9 mouse cellular contexts compared by ENCODE assay signal in genomic region chr5:73006784-73007581, GRCm38 (mm10). TPM values are rescaled to one million over a fixed set of nuclear protein-coding genes. Genes with fewer than 3 reads are reported as not detected.
A peak's percentile ranks its signal among the peaks of the same experiment; 100 is the strongest.
DNase-seq lines count a peak whose midpoint lies in the region; ATAC-seq and TF ChIP-seq lines count a peak whose summit lies in the region.
"Had no signal": no experiment of that assay in that cellular context is flagged by ENCODE, and none has a peak within 500 bp of the region (broad histone marks: within the 10 kb centered on the region; RNA-seq: fewer than 3 reads in every experiment).

Gene Slc10a4 (plus strand): TSS chr5:73006883.

- no peak for TF ChIP-seq POLR2A in ES-Bruce4 (IDR thresholded peaks at IDR 0.05; ENCODE audit: insufficient read depth, low read length)

- no peak for TF ChIP-seq EP300 in ES-Bruce4 (IDR thresholded peaks at IDR 0.05; ENCODE audit: insufficient read depth, low read depth, low read length)

- H3K9me3 ChIP-seq in ES-Bruce4 (replicated peaks; ENCODE audit: control insufficient read depth, insufficient read depth, low read length, poor library complexity, severe bottlenecking), result no peaks in the 10 kb centered on the region
- H3K9me3 ChIP-seq in embryonic facial prominence, embryonic 15.5 days (replicated peaks), result no peaks in the 10 kb centered on the region
- no peaks in the 10 kb centered on the region for H3K9me3 ChIP-seq in hindbrain, postnatal 0 days (ENCODE audit: low read length)
- H3K9me3 ChIP-seq in lung, embryonic 16.5 days (ENCODE audit: control insufficient read depth, low read length), result no peaks in the 10 kb centered on the region
- no peaks in the 10 kb centered on the region for H3K9me3 ChIP-seq in stomach, embryonic 14.5 days (ENCODE audit: control insufficient read depth, low read depth, low read length)

- ATAC-seq in embryonic facial prominence, embryonic 15.5 days (ENCODE audit: insufficient number of reproducible peaks, low FRiP score, low TSS enrichment, low read depth), result peak; percentile 75; the same call in 1 of the 2 replicates
- ATAC-seq in hindbrain, postnatal 0 days, result peak; percentile 80
- ATAC-seq in lung, embryonic 16.5 days (ENCODE audit: low read depth), result peak; percentile 82
- ATAC-seq in stomach, embryonic 14.5 days (ENCODE audit: insufficient number of reproducible peaks, insufficient read depth, low FRiP score, low read depth), result peak; percentile 65; the same call in 1 of the 2 replicates

- peak; percentile 47 for DNase-seq in gastrocnemius, adult 2 months
- no peak for DNase-seq in gastrocnemius, postnatal 36 days
- peak; percentile 21 for DNase-seq in hindbrain, postnatal 0 days (ENCODE audit: low spot score)
- no peak for DNase-seq in thymus, postnatal 10 days (ENCODE audit: low spot score in 2 of 2)

- H3K4me1 ChIP-seq in ES-Bruce4 (ENCODE audit: control insufficient read depth, insufficient read depth, low read length), result no peaks in the 10 kb centered on the region
- H3K4me1 ChIP-seq in embryonic facial prominence, embryonic 15.5 days, result peaks cover 9% of the 10 kb centered on the region
- no peaks in the 10 kb centered on the region for H3K4me1 ChIP-seq in hindbrain, postnatal 0 days (ENCODE audit: insufficient read depth, low read length)
- no peaks in the 10 kb centered on the region; the same call in 1 of the 2 replicates for H3K4me1 ChIP-seq in lung, embryonic 16.5 days (replicated peaks; ENCODE audit: control insufficient read depth, insufficient read depth, low read length)
- no peaks in the 10 kb centered on the region for H3K4me1 ChIP-seq in stomach, embryonic 14.5 days (ENCODE audit: control insufficient read depth, insufficient read depth, low read length)

- peak within 1 kb of the TSS; percentile 67 for H3K4me3 ChIP-seq in gastrocnemius, adult 2 months
- peak within 1 kb of the TSS; percentile 61 for H3K4me3 ChIP-seq in ES-Bruce4 (ENCODE audit: low read depth, low read length)
- H3K4me3 ChIP-seq in embryonic facial prominence, embryonic 15.5 days (replicated peaks), result peak within 1 kb of the TSS; percentile 44
- H3K4me3 ChIP-seq in hindbrain, postnatal 0 days (ENCODE audit: low read length), result peak within 1 kb of the TSS; percentile 39
- H3K4me3 ChIP-seq in lung, embryonic 16.5 days (ENCODE audit: low read length), result peak within 1 kb of the TSS; percentile 45
- H3K4me3 ChIP-seq in stomach, embryonic 14.5 days (ENCODE audit: low read depth, low read length), result peak within 1 kb of the TSS; percentile 35

- no peak for TF ChIP-seq CTCF in gastrocnemius, adult 2 months (IDR thresholded peaks at IDR 0.05)
- TF ChIP-seq CTCF in ES-Bruce4 (IDR thresholded peaks at IDR 0.05; ENCODE audit: low read depth, low read length), result no peak
- no peak for TF ChIP-seq CTCF in hindbrain, postnatal 0 days (IDR thresholded peaks at IDR 0.05; ENCODE audit: low read depth)

- peaks cover 6% of the 10 kb centered on the region for H3K27me3 ChIP-seq in ES-Bruce4 (ENCODE audit: control insufficient read depth, insufficient read depth, low read length, poor library complexity, severe bottlenecking)
- peaks cover 28% of the 10 kb centered on the region for H3K27me3 ChIP-seq in embryonic facial prominence, embryonic 15.5 days
- no peaks in the 10 kb centered on the region for H3K27me3 ChIP-seq in hindbrain, postnatal 0 days (ENCODE audit: insufficient read depth, low read length)
- peaks cover 28% of the 10 kb centered on the region for H3K27me3 ChIP-seq in lung, embryonic 16.5 days (ENCODE audit: control insufficient read depth, insufficient read depth, low read depth, low read length)
- H3K27me3 ChIP-seq in stomach, embryonic 14.5 days (ENCODE audit: control insufficient read depth, insufficient read depth, low read length), result peaks cover 13% of the 10 kb centered on the region; the same call in 1 of the 2 replicates

- peak within 1 kb of the TSS; percentile 81 for H3K4me2 ChIP-seq in embryonic facial prominence, embryonic 15.5 days (replicated peaks)
- peak within 1 kb of the TSS; percentile 58 for H3K4me2 ChIP-seq in hindbrain, postnatal 0 days (ENCODE audit: low read depth, low read length)
- peak within 1 kb of the TSS; percentile 63 for H3K4me2 ChIP-seq in lung, embryonic 16.5 days (ENCODE audit: low read depth, low read length)
- H3K4me2 ChIP-seq in stomach, embryonic 14.5 days (replicated peaks; ENCODE audit: low read depth, low read length), result peak within 1 kb of the TSS; percentile 60

- WGBS in embryonic facial prominence, embryonic 15.5 days, result 5% methylated on average over 65 of the region's 65 CpGs
- 7% methylated on average over 65 of the region's 65 CpGs for WGBS in hindbrain, postnatal 0 days
- 9% methylated on average over 65 of the region's 65 CpGs for WGBS in lung, embryonic 16.5 days
- whole genome bisulfite sequencing in stomach, embryonic 14.5 days, result 10% methylated on average over 64 of the region's 65 CpGs

- no peak within 1 kb of the TSS for H3K9ac ChIP-seq in ES-Bruce4 (ENCODE audit: low read depth, poor library complexity, severe bottlenecking)
- no peak within 1 kb of the TSS for H3K9ac ChIP-seq in embryonic facial prominence, embryonic 15.5 days
- H3K9ac ChIP-seq in hindbrain, postnatal 0 days (replicated peaks; ENCODE audit: low read length), result peak within 1 kb of the TSS; percentile 35; the same call in 1 of the 2 replicates
- peak within 1 kb of the TSS; percentile 17; the same call in 1 of the 2 replicates for H3K9ac ChIP-seq in lung, embryonic 16.5 days (ENCODE audit: low read length)
- no peak within 1 kb of the TSS for H3K9ac ChIP-seq in stomach, embryonic 14.5 days (replicated peaks; ENCODE audit: low read depth, low read length)

- intact Hi-C loops in gastrocnemius, adult 2 months (cut with DNase I), result loop anchor here (5.0 kb wide), 1 partner anchor 425 kb away; the partner anchor contains the start of gene Zar1
- intact Hi-C loops in gastrocnemius, postnatal 36 days (cut with DNase I), result loop anchor here (5.0 kb wide), 1 partner anchor 420 kb away; the partner anchor contains the start of gene Gm5868

- no peak within 1 kb of the TSS for H3K27ac ChIP-seq in gastrocnemius, adult 2 months
- no peak within 1 kb of the TSS for H3K27ac ChIP-seq in ES-Bruce4 (ENCODE audit: insufficient read depth, low read length)
- no peak within 1 kb of the TSS for H3K27ac ChIP-seq in embryonic facial prominence, embryonic 15.5 days (replicated peaks)
- H3K27ac ChIP-seq in hindbrain, postnatal 0 days, result no peak within 1 kb of the TSS
- H3K27ac ChIP-seq in lung, embryonic 16.5 days (ENCODE audit: low read length), result no peak within 1 kb of the TSS
- no peak within 1 kb of the TSS for H3K27ac ChIP-seq in stomach, embryonic 14.5 days (ENCODE audit: low read length)

- no peaks in the 10 kb centered on the region for H3K36me3 ChIP-seq in ES-Bruce4 (ENCODE audit: control insufficient read depth, insufficient read depth, low read length, poor library complexity, severe bottlenecking)
- no peaks in the 10 kb centered on the region for H3K36me3 ChIP-seq in embryonic facial prominence, embryonic 15.5 days
- no peaks in the 10 kb centered on the region for H3K36me3 ChIP-seq in hindbrain, postnatal 0 days (ENCODE audit: insufficient read depth, low read length)
- no peaks in the 10 kb centered on the region for H3K36me3 ChIP-seq in lung, embryonic 16.5 days (ENCODE audit: control insufficient read depth, insufficient read depth, low read length)
- H3K36me3 ChIP-seq in stomach, embryonic 14.5 days (ENCODE audit: control insufficient read depth, insufficient read depth, low read length), result no peaks in the 10 kb centered on the region

RNA-seq across cellular contexts. Expression of gene Slc10a4, which starts in this region (rescaled TPM):
- not detected for total RNA-seq in gastrocnemius, adult 2 months (2021)
- under 1 TPM in 1 of 2 experiments, not detected in 1; 0.13 TPM for total RNA-seq in gastrocnemius, postnatal 36 days (2021)
- not detected in 2 replicates for polyA plus RNA-seq in ES-Bruce4 (2011; ENCODE audit: insufficient read depth, insufficient read length, low read depth, missing spikeins)
- 0.31 and 0.66 TPM in 2 replicates for polyA plus RNA-seq in embryonic facial prominence, embryonic 15.5 days (2015; fragmentation: Nextera tagmentation; extraction: Ambion mirVana)
- total RNA-seq in hindbrain, postnatal 0 days (2014; rRNA removed), result 16.5 and 22.5 TPM in 2 replicates
- 31.9 and 34.9 TPM in 2 replicates for polyA plus RNA-seq in hindbrain, postnatal 0 days (2015; fragmentation: Nextera tagmentation; extraction: Ambion mirVana)
- 0.84 and 1.1 TPM in 2 replicates for polyA plus RNA-seq in lung, embryonic 16.5 days (2015; fragmentation: Nextera tagmentation; extraction: Ambion mirVana)
- polyA plus RNA-seq in stomach, embryonic 14.5 days (2014; fragmentation: Nextera tagmentation; extraction: Ambion mirVana), result 14.2 and 14.4 TPM in 2 replicates
- total RNA-seq: gastrocnemius, postnatal 4 days had no signal

Comparison
In these comparisons a context has a peak if more than half of its experiments do, and no peak if none do; other contexts are left out.
1. RNA of gene Slc10a4 (total RNA-seq): 16.5 to 22.5 TPM in hindbrain, postnatal 0 days; 0.13 TPM in gastrocnemius, postnatal 36 days and not detected in gastrocnemius, adult 2 months; every median in the first group is over 10 times any median in the second.
2. Peak in DNase-seq and H3K4me3 ChIP-seq in gastrocnemius, adult 2 months; RNA of the gene not detected or under 1 TPM.
3. Peak in ATAC-seq, H3K4me3 ChIP-seq and H3K4me2 ChIP-seq in embryonic facial prominence, embryonic 15.5 days; RNA of the gene not detected or under 1 TPM.
4. H3K9ac ChIP-seq: peak in hindbrain, postnatal 0 days (single experiment) and lung, embryonic 16.5 days (single experiment); none in ES-Bruce4 (single experiment), embryonic facial prominence, embryonic 15.5 days (single experiment) and stomach, embryonic 14.5 days (single experiment).
5. Peak in every context shown above with its lines, with median percentiles within 50 percentile points of each other: H3K4me3 ChIP-seq, ATAC-seq and H3K4me2 ChIP-seq.